Mouse (Mus musculus): ENCODE results near the gene Bahd1.

Bahd1 gene

GRCm38 (mm10) chr2:118941341-118941740 is 41.2 kb downstream of the Bahd1 start:
- no peak for DNase-seq (ENCODE audit: low read depth)

- DNase-seq (ENCODE audit: low read depth), result no peak
Observed at GRCm38 (mm10) chr2:118943232-118943631, 43.1 kb downstream of the Bahd1 start.

- DNase-seq (ENCODE audit: low read depth), result no peak
Observed at GRCm38 (mm10) chr2:118948818-118949217, 48.6 kb downstream of the Bahd1 start.

DNA sequence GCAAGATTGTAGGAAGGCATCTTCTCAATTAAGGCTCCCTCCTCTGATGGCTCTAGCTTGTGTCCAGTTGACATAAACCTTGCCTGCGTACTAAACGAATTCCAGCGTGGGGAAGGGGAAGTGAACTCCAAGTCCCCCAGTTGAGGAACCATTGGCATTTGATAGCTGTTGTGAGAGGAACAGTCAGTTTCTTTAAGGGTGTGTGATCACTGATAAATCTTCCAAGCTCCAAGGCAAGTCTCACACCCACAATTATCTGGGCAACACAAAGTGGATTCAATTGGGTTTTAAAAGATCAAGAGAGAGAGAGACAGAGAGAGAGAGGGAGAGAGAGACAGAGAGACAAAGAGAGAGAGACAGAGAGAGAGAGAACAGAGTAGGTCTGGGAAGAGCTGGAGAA is 49.5 kb downstream of the Bahd1 start:
- DNase-seq (ENCODE audit: low read depth), result no peak

- no peak for DNase-seq (ENCODE audit: low read depth)
Observed at GRCm38 (mm10) chr2:118956497-118956896, 56.3 kb downstream of the Bahd1 start.

GRCm38 (mm10) chr2:118959644-118960043 is 59.5 kb downstream of the Bahd1 start:
- DNase-seq (ENCODE audit: low read depth), result no peak

- DNase-seq (ENCODE audit: low read depth), result no peak
Observed at GRCm38 (mm10) chr2:118960413-118960812, 60.2 kb downstream of the Bahd1 start.

GRCm38 (mm10) chr2:118961546-118961945 is 61.4 kb downstream of the Bahd1 start:
- no peak for DNase-seq (ENCODE audit: low read depth)

- no peak for DNase-seq (ENCODE audit: low read depth)
Observed at GRCm38 (mm10) chr2:118963007-118963675, 63.0 kb downstream of the Bahd1 start.

GRCm38 (mm10) chr2:118963676-118964012 is 63.5 kb downstream of the Bahd1 start:
- no peak for DNase-seq (ENCODE audit: low read depth)

- no peak for DNase-seq (ENCODE audit: low read depth)
Observed at GRCm38 (mm10) chr2:118969585-118970147, 69.5 kb downstream of the Bahd1 start.

- DNase-seq (ENCODE audit: low read depth), result no peak
Observed at GRCm38 (mm10) chr2:118972048-118972447, 71.9 kb downstream of the Bahd1 start.

GRCm38 (mm10) chr2:118972687-118973376 is 72.7 kb downstream of the Bahd1 start:
- DNase-seq (ENCODE audit: low read depth), result peak; percentile 27

Data from fibroblast of lung, adult 2 months (primary cell).